Mouse (Mus musculus) embryonic fibroblast, embryonic 13.5 days (primary cell): ENCODE data around the gene Adgrg1. TPM values are rescaled to one million over a fixed set of nuclear protein-coding genes. Genes with fewer than 3 reads are reported as not detected.

Source experiments
- H3K27ac ChIP-seq: 2 replicates; pipeline ENCODE4 v1.5.1; 2012; ENCODE audit warnings: low read length, control low read depth, inconsistent platforms; ENCODE audit not compliant: insufficient read depth
- H3K4me1 ChIP-seq: 2 replicates; pipeline ENCODE4 v1.6.1; 2011; ENCODE audit warnings: low read length; ENCODE audit not compliant: control insufficient read depth, insufficient read depth
- H3K4me3 ChIP-seq: 2 replicates; pipeline ENCODE4 v1.5.1; 2011; ENCODE audit warnings: mild to moderate bottlenecking, control low read depth, low read length; ENCODE audit not compliant: insufficient read depth
- CTCF ChIP-seq: IDR thresholded peaks from 2 replicates; pipeline ENCODE4 v1.5.1; 2011; ENCODE audit warnings: mild to moderate bottlenecking, control low read depth, low read length, moderate library complexity, borderline replicate concordance; ENCODE audit not compliant: insufficient read depth
- POLR2A ChIP-seq: IDR thresholded peaks from 2 replicates; pipeline ENCODE4 v1.6.1; 2011; ENCODE audit warnings: low read depth, mild to moderate bottlenecking, control low read depth, low read length, moderate library complexity
- polyA plus RNA-seq: library from polyadenylated mRNA; stranded (reverse); fragments of >200 nt; gene quantifications from 2 replicates; pipeline ENCODE4 v1.2.4, GENCODE M21; 2011; ENCODE audit warnings: low read depth; ENCODE audit not compliant: missing spikeins, insufficient read length

Gene Adgrg1
- polyA plus RNA-seq, 1 experiment = 3.1 TPM

- Histone ChIP-seq H3K4me3 (no peak overlapping the region), H3K27ac (no peak overlapping the region), H3K4me1 (peaks cover 13% of the 10 kb centered on the region)
- no peak for TF ChIP-seq POLR2A
- TF ChIP-seq CTCF = no peak
These were observed 20.8 kb upstream of the Adgrg1 start for GRCm38 (mm10) chr8:94953624-94954367.

GRCm38 (mm10) chr8:94954368-94954737 is 20.2 kb upstream of the Adgrg1 start:
- no peak for TF ChIP-seq CTCF
- TF ChIP-seq POLR2A = no peak
- Histone ChIP-seq H3K4me1 (peaks cover 13% of the 10 kb centered on the region), H3K4me3 (no peak overlapping the region), H3K27ac (no peak overlapping the region)

GRCm38 (mm10) chr8:94954921-94955758 is 19.4 kb upstream of the Adgrg1 start:
- Histone ChIP-seq H3K4me3 (no peak overlapping the region), H3K4me1 (peaks cover 13% of the 10 kb centered on the region), H3K27ac (no peak overlapping the region; the same call in 1 of the 2 replicates)
- TF ChIP-seq CTCF (peak; percentile 41; the same call in 1 of the 2 replicates), POLR2A (no peak)

- no peak overlapping the region for H3K27ac ChIP-seq
- peaks cover 13% of the 10 kb centered on the region for H3K4me1 ChIP-seq
- no peak overlapping the region for H3K4me3 ChIP-seq
- TF ChIP-seq CTCF (no peak), POLR2A (no peak)
These were observed 18.4 kb upstream of the Adgrg1 start for GRCm38 (mm10) chr8:94956078-94956574.

GRCm38 (mm10) chr8:94962201-94962600 is 12.3 kb upstream of the Adgrg1 start:
- no peaks in the 10 kb centered on the region for H3K4me1 ChIP-seq
- TF ChIP-seq CTCF (no peak), POLR2A (no peak)
- no peak overlapping the region for H3K27ac ChIP-seq
- H3K4me3 ChIP-seq = no peak overlapping the region

GRCm38 (mm10) chr8:94964828-94965227 is 9.7 kb upstream of the Adgrg1 start:
- H3K4me3 ChIP-seq = no peak overlapping the region

GRCm38 (mm10) chr8:94966578-94966977 is 8.0 kb upstream of the Adgrg1 start:
- TF ChIP-seq POLR2A (no peak), CTCF (no peak)
- no peak overlapping the region for H3K27ac ChIP-seq
- no peaks in the 10 kb centered on the region for H3K4me1 ChIP-seq
- H3K4me3 ChIP-seq = no peak overlapping the region

More at GRCm38 (mm10) chr8:94964828-94965227, 9.7 kb upstream of the Adgrg1 start:
- no peaks in the 10 kb centered on the region for H3K4me1 ChIP-seq
- TF ChIP-seq POLR2A (no peak), CTCF (no peak)
- no peak overlapping the region for H3K27ac ChIP-seq

GRCm38 (mm10) chr8:94967071-94967470 is 7.5 kb upstream of the Adgrg1 start:
- Histone ChIP-seq H3K27ac (no peak overlapping the region), H3K4me3 (no peak overlapping the region), H3K4me1 (no peaks in the 10 kb centered on the region)
- TF ChIP-seq POLR2A = no peak
- TF ChIP-seq CTCF = no peak

- Histone ChIP-seq H3K4me3 (no peak overlapping the region), H3K27ac (no peak overlapping the region), H3K4me1 (no peaks in the 10 kb centered on the region)
- TF ChIP-seq CTCF (no peak), POLR2A (no peak)
These were observed 7.0 kb upstream of the Adgrg1 start for GRCm38 (mm10) chr8:94967554-94967953.

- H3K4me1 ChIP-seq = no peaks in the 10 kb centered on the region
- H3K4me3 ChIP-seq = no peak overlapping the region
- H3K27ac ChIP-seq = no peak overlapping the region
- TF ChIP-seq POLR2A (no peak), CTCF (no peak)
These were observed 1.3 kb upstream of the Adgrg1 start for GRCm38 (mm10) chr8:94973270-94973669.
